Mouse (Mus musculus): ENCODE results near the gene Krt33a.

Krt33a gene

GRCm38 (mm10) chr11:100016112-100016511, at the start of gene Krt33a:
Gene Krt33a (minus strand): TSS chr11:100016212.
- in situ Hi-C loops (cut with MboI; ENCODE audit: unreplicated experiment in 2 of 2): loop anchor here in 1 of 2 experiments (25.0 kb wide), 1 partner anchor 629 kb away; the partner anchor contains the start of gene Krt10

- in situ Hi-C loops (cut with MboI; ENCODE audit: unreplicated experiment in 2 of 2): no loop called here
Measured at GRCm38 (mm10) chr11:100058875-100059274, 42.9 kb upstream of the Krt33a start.

- in situ Hi-C loops (cut with MboI; ENCODE audit: unreplicated experiment in 2 of 2): no loop called here
Measured at GRCm38 (mm10) chr11:100055686-100056655, 40.0 kb upstream of the Krt33a start.

- in situ Hi-C loops (cut with MboI; ENCODE audit: unreplicated experiment in 2 of 2): no loop called here
Measured at GRCm38 (mm10) chr11:100050451-100050850, 34.4 kb upstream of the Krt33a start, which contains the start of gene Krt31. Gene Krt31 (minus strand): TSS chr11:100050551.

GRCm38 (mm10) chr11:100047193-100047592, 31.2 kb upstream of the Krt33a start:
- in situ Hi-C loops (cut with MboI; ENCODE audit: unreplicated experiment in 2 of 2): no loop called here

- in situ Hi-C loops (cut with MboI; ENCODE audit: unreplicated experiment in 2 of 2): no loop called here
Measured at GRCm38 (mm10) chr11:100046303-100046866, 30.4 kb upstream of the Krt33a start.

- in situ Hi-C loops (cut with MboI; ENCODE audit: unreplicated experiment in 2 of 2): no loop called here
Measured at GRCm38 (mm10) chr11:100041454-100041853, 25.4 kb upstream of the Krt33a start, which contains the start of gene Krt34. Gene Krt34 (minus strand): TSS chr11:100041554.

GRCm38 (mm10) chr11:100029768-100030167, 13.8 kb upstream of the Krt33a start, which contains the start of gene Krt33b:
Gene Krt33b (minus strand): TSS chr11:100029868.
- in situ Hi-C loops (cut with MboI; ENCODE audit: unreplicated experiment in 2 of 2): no loop called here

- in situ Hi-C loops (cut with MboI; ENCODE audit: unreplicated experiment in 2 of 2): loop anchor here in 1 of 2 experiments (25.0 kb wide), 1 partner anchor 634 kb away; the partner anchor contains the start of gene Krt10
Measured at GRCm38 (mm10) chr11:100021438-100021837, 5.4 kb upstream of the Krt33a start.

GRCm38 (mm10) chr11:100019466-100019865, 3.5 kb upstream of the Krt33a start:
- in situ Hi-C loops (cut with MboI; ENCODE audit: unreplicated experiment in 2 of 2): loop anchor here in 1 of 2 experiments (25.0 kb wide), 1 partner anchor 632 kb away; the partner anchor contains the start of gene Krt10

- in situ Hi-C loops (cut with MboI; ENCODE audit: unreplicated experiment in 2 of 2): loop anchor here in 1 of 2 experiments (25.0 kb wide), 1 partner anchor 626 kb away; the partner anchor contains the start of gene Krt10
Measured at GRCm38 (mm10) chr11:100013691-100014171, 2.3 kb downstream of the Krt33a start.

- in situ Hi-C loops (cut with MboI; ENCODE audit: unreplicated experiment in 2 of 2): loop anchor here in 1 of 2 experiments (25.0 kb wide), 1 partner anchor 623 kb away; the partner anchor contains the start of gene Krt10
Measured at GRCm38 (mm10) chr11:100010682-100011081, 5.3 kb downstream of the Krt33a start.

- in situ Hi-C loops (cut with MboI; ENCODE audit: unreplicated experiment in 2 of 2): loop anchor here in 1 of 2 experiments (25.0 kb wide), 1 partner anchor 621 kb away; the partner anchor contains the start of gene Krt10
Measured at GRCm38 (mm10) chr11:100008336-100008735, 7.7 kb downstream of the Krt33a start.

GRCm38 (mm10) chr11:100006624-100007023, 9.4 kb downstream of the Krt33a start:
- in situ Hi-C loops (cut with MboI; ENCODE audit: unreplicated experiment in 2 of 2): loop anchor here in 1 of 2 experiments (25.0 kb wide), 1 partner anchor 619 kb away; the partner anchor contains the start of gene Krt10

- in situ Hi-C loops (cut with MboI; ENCODE audit: unreplicated experiment in 2 of 2): loop anchor here in 1 of 2 experiments (25.0 kb wide), 1 partner anchor 619 kb away; the partner anchor contains the start of gene Krt10
Measured at GRCm38 (mm10) chr11:100005905-100006304, 10.1 kb downstream of the Krt33a start.

GRCm38 (mm10) chr11:100004846-100005245, 11.2 kb downstream of the Krt33a start:
- in situ Hi-C loops (cut with MboI; ENCODE audit: unreplicated experiment in 2 of 2): loop anchor here in 1 of 2 experiments (25.0 kb wide), 1 partner anchor 618 kb away; the partner anchor contains the start of gene Krt10

GRCm38 (mm10) chr11:99999091-99999490, 16.9 kb downstream of the Krt33a start:
- in situ Hi-C loops (cut with MboI; ENCODE audit: unreplicated experiment in 2 of 2): no loop called here

- in situ Hi-C loops (cut with MboI; ENCODE audit: unreplicated experiment in 2 of 2): no loop called here
Measured at GRCm38 (mm10) chr11:99994384-99994661, 21.7 kb downstream of the Krt33a start.

GRCm38 (mm10) chr11:99993620-99994383, 22.2 kb downstream of the Krt33a start, which contains the start of gene Krtap17-1:
Gene Krtap17-1 (minus strand): TSS chr11:99993994.
- in situ Hi-C loops (cut with MboI; ENCODE audit: unreplicated experiment in 2 of 2): no loop called here

- in situ Hi-C loops (cut with MboI; ENCODE audit: unreplicated experiment in 2 of 2): no loop called here
Measured at GRCm38 (mm10) chr11:99990571-99990970, 25.4 kb downstream of the Krt33a start.
